Mouse (Mus musculus) limb, embryonic 11.5 days (tissue): Measurements from ENCODE around the gene Epgn. TPM values are rescaled to one million over a fixed set of nuclear protein-coding genes. Genes with fewer than 3 reads are reported as not detected.

ENCODE experiments used
- ATAC-seq: fragments of 200-750 bp; cut with Nextera tagmentation; 2 replicates; pipeline ENCODE4 v1.8.0; 2017; ENCODE audit warnings: low read depth; ENCODE audit not compliant: insufficient number of reproducible peaks, low FRiP score, low TSS enrichment
- DNase-seq: peaks from one replicate; pipeline ENCODE4 v3.0.0-alpha.2; 2015; ENCODE audit warnings: low spot score
- H3K27ac ChIP-seq: fragments of 300-500 bp; sonication (generic); replicated peaks from 2 replicates; pipeline ENCODE4 v1.5.1; 2014; ENCODE audit warnings: low read depth, mild to moderate bottlenecking, low read length
- H3K27me3 ChIP-seq: fragments of 300-500 bp; sonication (generic); 2 replicates; pipeline ENCODE4 v1.6.1; 2014; ENCODE audit warnings: mild to moderate bottlenecking, low read length, mixed read lengths; ENCODE audit not compliant: control insufficient read depth, insufficient read depth
- H3K36me3 ChIP-seq: fragments of 300-500 bp; sonication (generic); 2 replicates; pipeline ENCODE4 v1.6.1; 2014; ENCODE audit warnings: mild to moderate bottlenecking, low read length, moderate library complexity, mixed read lengths; ENCODE audit not compliant: control insufficient read depth, insufficient read depth
- H3K4me1 ChIP-seq: fragments of 300-500 bp; sonication (generic); 2 replicates; pipeline ENCODE4 v1.6.1; 2014; ENCODE audit warnings: low read length, mixed read lengths; ENCODE audit not compliant: control insufficient read depth, insufficient read depth
- H3K4me2 ChIP-seq: fragments of 300-500 bp; sonication (generic); 2 replicates; pipeline ENCODE4 v1.6.1; 2014; ENCODE audit warnings: low read depth, mild to moderate bottlenecking, moderate library complexity; ENCODE audit not compliant: severe bottlenecking
- H3K4me3 ChIP-seq: fragments of 300-500 bp; sonication (generic); 2 replicates; pipeline ENCODE4 v1.5.1; 2014; ENCODE audit warnings: low read depth, low read length
- H3K9ac ChIP-seq: fragments of 300-500 bp; sonication (generic); 2 replicates; pipeline ENCODE4 v1.6.1; 2014; ENCODE audit warnings: mild to moderate bottlenecking, low read length
- H3K9me3 ChIP-seq: fragments of 300-500 bp; sonication (generic); 2 replicates; pipeline ENCODE4 v1.6.1; 2016; ENCODE audit warnings: low read length; ENCODE audit not compliant: control insufficient read depth
- WGBS: fragments of 180-500 bp; shearing (Covaris S2); extraction: QIAGEN DNeasy Blood & Tissue Kit; methylation state at CpG from one replicate; pipeline ENCODE4 v1.1.7; 2014; 5-methylcytosine and 5-hydroxymethylcytosine counted together
- polyA plus RNA-seq: library from polyadenylated mRNA; unstranded; fragments of >200 nt; fragmentation: Nextera tagmentation; extraction: Ambion mirVana; gene quantifications from 2 replicates; pipeline ENCODE4 v1.2.1, GENCODE M21; 2014

Epgn gene
- 0.17 and 0.37 TPM in 2 replicates for polyA plus RNA-seq

- ATAC-seq (no peak), DNase-seq (no peak)
- WGBS = 88% methylated on average over 6 of the region's 6 CpGs
- Histone ChIP-seq H3K36me3 (no peaks in the 10 kb centered on the region), H3K9me3 (no peaks in the 10 kb centered on the region), H3K27me3 (no peaks in the 10 kb centered on the region), H3K4me2 (no peak within 1 kb of the TSS), H3K9ac (no peak within 1 kb of the TSS), H3K4me3 (no peak within 1 kb of the TSS), H3K27ac (no peak within 1 kb of the TSS), H3K4me1 (no peaks in the 10 kb centered on the region)
These were observed at the start of gene Epgn for GRCm38 (mm10) chr5:91027164-91027563. Gene Epgn (plus strand): TSS chr5:91027464.

DNA sequence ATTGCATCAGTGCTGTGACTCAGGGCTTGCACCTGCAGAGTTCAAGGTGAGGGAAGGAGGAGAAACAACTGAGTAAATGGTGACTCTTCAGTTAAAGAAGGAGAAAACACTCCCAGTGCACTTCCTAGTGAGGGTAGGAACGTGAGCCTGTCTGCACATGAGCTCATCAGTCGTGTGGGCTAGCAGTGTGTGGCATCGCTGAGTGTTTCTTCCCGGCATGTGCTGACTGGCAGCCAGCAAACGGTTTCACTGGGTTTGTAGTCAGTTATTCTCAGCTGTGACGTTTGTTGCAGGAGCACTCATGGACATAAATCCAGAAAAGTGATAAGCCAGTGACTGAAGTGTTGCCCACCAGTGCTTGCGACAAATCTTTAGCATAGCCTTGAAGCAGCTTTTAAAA, 47.0 kb upstream of the Epgn start:
- WGBS = 88% methylated on average over 7 of the region's 7 CpGs
- no peak overlapping the region for H3K4me3 ChIP-seq

GRCm38 (mm10) chr5:90987605-90988004, 39.7 kb upstream of the Epgn start:
- Histone ChIP-seq H3K4me1 (no peaks in the 10 kb centered on the region), H3K36me3 (no peaks in the 10 kb centered on the region), H3K27ac (no peak overlapping the region), H3K27me3 (no peaks in the 10 kb centered on the region), H3K4me3 (no peak overlapping the region), H3K4me2 (no peak overlapping the region), H3K9me3 (no peaks in the 10 kb centered on the region), H3K9ac (no peak overlapping the region)
- DNase-seq (no peak), ATAC-seq (no peak)
- 50% methylated on average over 5 of the region's 5 CpGs for WGBS

More for the DNA sequence above, 47.0 kb upstream of the Epgn start:
- Histone ChIP-seq H3K9me3 (no peaks in the 10 kb centered on the region), H3K4me2 (no peak overlapping the region), H3K36me3 (no peaks in the 10 kb centered on the region), H3K9ac (no peak overlapping the region), H3K27me3 (no peaks in the 10 kb centered on the region), H3K27ac (no peak overlapping the region), H3K4me1 (no peaks in the 10 kb centered on the region)
- ATAC-seq (no peak), DNase-seq (no peak)

DNA sequence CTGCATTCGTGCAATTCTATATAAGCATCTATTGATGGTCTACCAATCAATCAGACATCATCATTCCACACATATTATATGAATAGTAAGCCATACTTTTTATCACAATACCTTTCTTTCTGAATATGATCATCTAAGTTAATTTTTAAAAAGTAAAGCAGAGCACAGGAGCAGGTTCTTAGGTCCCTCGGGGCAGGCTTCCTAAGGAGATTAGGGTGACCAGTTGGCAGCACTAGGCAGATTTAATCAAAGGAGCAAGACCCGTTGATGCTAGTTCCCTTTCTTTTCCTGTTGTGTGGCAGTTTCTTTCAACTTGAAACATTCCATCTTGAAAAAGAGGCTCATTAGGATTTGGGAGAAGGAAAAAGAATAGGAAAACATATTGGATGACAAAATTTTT, 39.1 kb upstream of the Epgn start:
- no peak for ATAC-seq
- WGBS = 79% methylated on average over 3 of the region's 3 CpGs
- no peaks in the 10 kb centered on the region for H3K9me3 ChIP-seq
- no peak for DNase-seq
- H3K27ac ChIP-seq = no peak overlapping the region
- no peaks in the 10 kb centered on the region for H3K27me3 ChIP-seq
- no peak overlapping the region for H3K4me2 ChIP-seq
- H3K4me3 ChIP-seq = no peak overlapping the region
- H3K36me3 ChIP-seq = no peaks in the 10 kb centered on the region
- no peak overlapping the region for H3K9ac ChIP-seq
- no peaks in the 10 kb centered on the region for H3K4me1 ChIP-seq

DNA sequence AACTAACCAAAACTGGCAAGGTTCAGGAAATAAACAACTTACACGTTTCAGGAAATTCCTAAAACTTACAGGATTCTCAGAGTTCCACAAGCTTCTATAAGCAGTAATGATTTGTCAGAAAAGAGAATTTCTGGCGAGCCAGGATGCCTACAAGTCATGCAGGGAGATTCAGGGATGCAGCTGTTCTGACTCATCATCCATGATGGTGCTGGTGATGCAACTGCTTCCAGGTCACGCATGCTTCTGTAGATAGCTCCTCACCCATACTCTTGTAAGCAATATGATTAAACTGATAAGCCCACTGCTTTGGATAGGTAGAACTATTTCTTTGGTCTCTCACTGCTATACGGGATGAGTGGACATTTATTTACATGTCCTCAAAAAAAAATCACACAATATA, 38.7 kb upstream of the Epgn start:
- Histone ChIP-seq H3K4me3 (no peak overlapping the region), H3K27me3 (no peaks in the 10 kb centered on the region), H3K4me1 (no peaks in the 10 kb centered on the region), H3K27ac (no peak overlapping the region), H3K36me3 (no peaks in the 10 kb centered on the region), H3K9me3 (no peaks in the 10 kb centered on the region), H3K9ac (no peak overlapping the region), H3K4me2 (no peak overlapping the region)
- DNase-seq = no peak
- whole genome bisulfite sequencing = 93% methylated on average over 4 of the region's 4 CpGs
- ATAC-seq = no peak

- Histone ChIP-seq H3K27ac (no peak overlapping the region), H3K4me1 (no peaks in the 10 kb centered on the region), H3K4me3 (no peak overlapping the region), H3K4me2 (no peak overlapping the region), H3K9ac (no peak overlapping the region), H3K27me3 (no peaks in the 10 kb centered on the region), H3K36me3 (no peaks in the 10 kb centered on the region), H3K9me3 (no peaks in the 10 kb centered on the region)
- DNase-seq = no peak
- 94% methylated on average over 8 of the region's 8 CpGs for WGBS
- no peak for ATAC-seq
These were observed 27.3 kb upstream of the Epgn start for GRCm38 (mm10) chr5:90999942-91000341.

DNA sequence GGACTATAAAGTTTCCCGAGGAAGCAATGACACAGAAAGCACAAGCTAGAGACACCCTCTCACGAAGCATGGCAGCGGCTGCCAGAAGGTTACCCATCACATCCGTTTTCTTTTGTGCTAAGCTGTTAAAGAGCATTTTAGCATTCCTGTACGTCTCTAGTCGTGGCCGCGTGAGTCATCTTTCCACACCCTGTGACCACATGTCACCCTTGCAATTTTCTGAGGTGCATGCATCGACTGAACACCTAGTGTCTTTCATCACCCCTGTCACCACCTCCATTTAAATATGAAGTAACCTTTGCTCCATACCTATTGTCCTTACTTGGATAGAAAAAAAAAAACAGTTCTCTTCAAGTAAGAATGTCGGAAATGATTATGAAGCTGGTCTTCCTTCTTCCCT, 12.0 kb upstream of the Epgn start:
- Histone ChIP-seq H3K9ac (no peak overlapping the region), H3K36me3 (no peaks in the 10 kb centered on the region), H3K9me3 (no peaks in the 10 kb centered on the region), H3K4me3 (no peak overlapping the region), H3K27me3 (no peaks in the 10 kb centered on the region), H3K27ac (no peak overlapping the region), H3K4me1 (no peaks in the 10 kb centered on the region), H3K4me2 (no peak overlapping the region)
- DNase-seq = no peak
- WGBS = 85% methylated on average over 10 of the region's 10 CpGs
- no peak for ATAC-seq

DNA sequence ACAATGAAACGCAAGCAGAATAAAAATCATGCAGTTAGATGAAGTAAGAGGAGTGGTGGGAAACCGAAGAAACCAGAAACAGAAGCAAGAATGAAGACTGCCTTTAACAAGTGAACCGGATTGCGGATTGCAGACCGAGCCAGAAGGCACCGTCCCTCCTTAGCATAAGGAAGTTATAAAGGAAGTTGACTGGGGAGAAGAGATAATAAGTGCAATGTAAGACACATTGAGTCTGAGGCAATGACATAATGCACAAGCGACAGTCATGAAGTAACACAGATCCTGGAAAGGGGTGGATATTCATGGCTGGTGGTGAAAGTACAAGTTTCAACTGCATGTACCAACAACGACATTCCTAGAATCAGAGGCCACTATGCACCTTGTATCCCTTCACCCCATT, 4.2 kb upstream of the Epgn start:
- no peak overlapping the region for H3K4me3 ChIP-seq
- no peak overlapping the region for H3K9ac ChIP-seq
- H3K9me3 ChIP-seq = no peaks in the 10 kb centered on the region
- ATAC-seq = no peak
- no peaks in the 10 kb centered on the region for H3K4me1 ChIP-seq
- H3K36me3 ChIP-seq = no peaks in the 10 kb centered on the region
- no peak overlapping the region for H3K27ac ChIP-seq
- H3K27me3 ChIP-seq = no peaks in the 10 kb centered on the region
- WGBS = 93% methylated on average over 8 of the region's 8 CpGs
- no peak for DNase-seq
- H3K4me2 ChIP-seq = no peak overlapping the region

DNA sequence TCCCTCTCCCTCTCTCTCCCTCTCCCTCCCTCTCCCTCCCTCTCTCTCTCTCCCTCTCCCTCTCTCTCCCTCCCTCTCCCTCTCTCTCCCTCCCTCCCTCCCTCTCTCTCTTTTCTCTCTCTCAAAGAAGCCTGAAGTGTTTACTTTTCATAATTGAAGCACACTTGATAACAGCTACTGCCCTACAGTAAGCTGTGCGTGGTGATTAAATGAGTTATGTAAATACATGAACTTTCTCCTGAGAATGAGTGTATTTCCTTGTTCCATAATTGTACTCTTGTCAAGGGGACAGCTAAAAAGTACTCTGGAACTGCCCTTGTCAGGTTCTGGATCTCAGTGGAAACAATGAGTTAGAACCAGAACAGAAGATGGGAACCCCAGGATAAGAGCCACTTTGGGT, 576 bp downstream of the Epgn start:
- H3K27ac ChIP-seq = no peak overlapping the region
- no peaks in the 10 kb centered on the region for H3K9me3 ChIP-seq
- H3K36me3 ChIP-seq = no peaks in the 10 kb centered on the region
- no peak overlapping the region for H3K4me2 ChIP-seq
- ATAC-seq = no peak
- no peaks in the 10 kb centered on the region for H3K4me1 ChIP-seq
- H3K9ac ChIP-seq = no peak overlapping the region
- no peak for DNase-seq
- 86% methylated on average over 1 of the region's 1 CpGs for WGBS
- no peak overlapping the region for H3K4me3 ChIP-seq
- H3K27me3 ChIP-seq = no peaks in the 10 kb centered on the region
